Mouse (Mus musculus): ENCODE data around the gene Bola1.

DNA sequence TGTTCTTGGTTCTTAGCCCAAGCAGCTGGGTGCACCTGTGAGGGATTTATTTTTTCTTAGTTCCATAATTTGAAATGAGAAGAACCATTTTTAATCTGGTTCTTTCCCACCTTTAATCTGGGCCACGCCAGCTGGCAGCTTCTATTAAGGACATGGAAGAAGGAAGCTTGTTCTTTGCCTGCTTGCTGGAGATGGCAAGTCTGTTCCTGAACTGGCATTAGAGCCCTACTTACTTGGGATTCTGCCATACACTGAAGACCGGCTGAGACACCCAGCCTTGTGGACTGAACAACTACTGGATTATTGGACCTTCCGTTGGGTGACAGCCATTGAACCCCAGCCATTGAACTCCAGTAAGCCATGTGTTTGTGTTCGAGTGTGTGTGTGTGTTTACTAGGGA, 3.3 kb upstream of the Bola1 start:
- no peak for TF ChIP-seq POLR2A (IDR thresholded peaks at IDR 0.05; ENCODE audit: insufficient read depth, low read depth, low read length)
- no peak for TF ChIP-seq EP300 (IDR thresholded peaks at IDR 0.05; ENCODE audit: insufficient read depth, low read depth, low read length)
- no peak for TF ChIP-seq CTCF (IDR thresholded peaks at IDR 0.05)

Data from heart, adult 2 months (tissue).